Mouse (Mus musculus) midbrain, embryonic 14.5 days (tissue): ENCODE measurements around the gene Metap2. TPM values are rescaled to one million over a fixed set of nuclear protein-coding genes. Genes with fewer than 3 reads are reported as not detected.

ENCODE experiments used
- ATAC-seq: fragments of 200-750 bp; cut with Nextera tagmentation; 2 replicates; pipeline ENCODE4 v1.8.0; 2017; ENCODE audit warnings: moderate number of reproducible peaks, moderate library complexity; ENCODE audit not compliant: low FRiP score, low TSS enrichment
- DNase-seq: peaks from one replicate; pipeline ENCODE4 v3.0.0-alpha.2; 2015
- H3K27ac ChIP-seq: fragments of 300-500 bp; sonication (generic); replicated peaks from 2 replicates; pipeline ENCODE4 v1.5.1; 2014; ENCODE audit warnings: mild to moderate bottlenecking, low read depth, low read length, moderate library complexity
- H3K27me3 ChIP-seq: fragments of 300-500 bp; sonication (generic); 2 replicates; pipeline ENCODE4 v1.6.1; 2014; ENCODE audit warnings: low read length, control low read depth, mixed read lengths; ENCODE audit not compliant: control insufficient read depth, insufficient read depth
- H3K36me3 ChIP-seq: fragments of 300-500 bp; sonication (generic); 2 replicates; pipeline ENCODE4 v1.6.1; 2014; ENCODE audit warnings: low read length, control low read depth; ENCODE audit not compliant: control insufficient read depth, insufficient read depth
- H3K4me1 ChIP-seq: fragments of 300-500 bp; sonication (generic); 2 replicates; pipeline ENCODE4 v1.6.1; 2014; ENCODE audit warnings: mild to moderate bottlenecking, antibody characterized with exemption, low read length, control low read depth; ENCODE audit not compliant: control insufficient read depth, insufficient read depth
- H3K4me2 ChIP-seq: fragments of 300-500 bp; sonication (generic); 2 replicates; pipeline ENCODE4 v1.6.1; 2014; ENCODE audit warnings: mild to moderate bottlenecking, low read length, moderate library complexity
- H3K4me3 ChIP-seq: fragments of 300-500 bp; sonication (generic); replicated peaks from 2 replicates; pipeline ENCODE4 v1.5.1; 2014; ENCODE audit warnings: low read depth, low read length
- H3K9ac ChIP-seq: fragments of 300-500 bp; sonication (generic); replicated peaks from 2 replicates; pipeline ENCODE4 v1.6.1; 2014; ENCODE audit warnings: mild to moderate bottlenecking, low read length, moderate library complexity
- H3K9me3 ChIP-seq: fragments of 300-500 bp; sonication (generic); 2 replicates; pipeline ENCODE4 v1.6.1; 2016; ENCODE audit warnings: low read length, control low read depth, mixed read lengths; ENCODE audit not compliant: control insufficient read depth
- WGBS: fragments of 180-500 bp; shearing (Covaris S2); extraction: QIAGEN DNeasy Blood & Tissue Kit; methylation state at CpG from one replicate; pipeline ENCODE4 v1.1.7; 2014; 5-methylcytosine and 5-hydroxymethylcytosine counted together
- polyA plus RNA-seq: library from polyadenylated mRNA; unstranded; fragments of >200 nt; fragmentation: Nextera tagmentation; extraction: Ambion mirVana; gene quantifications from 2 replicates; pipeline ENCODE4 v1.2.1, GENCODE M21; 2014

The Metap2 gene
- polyA plus RNA-seq, 1 experiment from 2014 or later = 173 TPM

GRCm38 (mm10) chr10:93932020-93932419 is 35.1 kb upstream of the Metap2 start:
- WGBS = 81% methylated on average over 5 of the region's 5 CpGs
- Histone ChIP-seq H3K4me3 (no peak overlapping the region), H3K4me1 (0 out of 2 replicates have a peak, but pooled peaks cover 6% of the 10 kb centered on the region), H3K4me2 (no peak overlapping the region), H3K9me3 (no peaks in the 10 kb centered on the region), H3K36me3 (no peaks in the 10 kb centered on the region), H3K27me3 (no peaks in the 10 kb centered on the region), H3K27ac (no peak overlapping the region), H3K9ac (no peak overlapping the region)
- ATAC-seq = no peak
- no peak for DNase-seq

- 89% methylated on average over 9 of the region's 9 CpGs for WGBS
- Histone ChIP-seq H3K4me3 (no peak overlapping the region), H3K4me2 (no peak overlapping the region), H3K4me1 (0 out of 2 replicates have a peak, but pooled peaks cover 6% of the 10 kb centered on the region), H3K9ac (no peak overlapping the region), H3K36me3 (no peaks in the 10 kb centered on the region), H3K9me3 (no peaks in the 10 kb centered on the region), H3K27me3 (no peaks in the 10 kb centered on the region), H3K27ac (no peak overlapping the region)
- DNase-seq = no peak
- ATAC-seq = no peak
Observed at GRCm38 (mm10) chr10:93931431-93931830, 34.5 kb upstream of the Metap2 start.

GRCm38 (mm10) chr10:93930236-93930824 is 33.4 kb upstream of the Metap2 start:
- H3K4me1 ChIP-seq = 0 out of 2 replicates have a peak, but pooled peaks cover 6% of the 10 kb centered on the region
- H3K4me2 ChIP-seq = no peak overlapping the region
- no peak for DNase-seq
- H3K9me3 ChIP-seq = no peaks in the 10 kb centered on the region
- no peak overlapping the region for H3K27ac ChIP-seq
- WGBS = 87% methylated on average over 4 of the region's 4 CpGs
- no peaks in the 10 kb centered on the region for H3K27me3 ChIP-seq
- ATAC-seq = no peak
- H3K4me3 ChIP-seq = no peak overlapping the region
- no peaks in the 10 kb centered on the region for H3K36me3 ChIP-seq
- H3K9ac ChIP-seq = no peak overlapping the region

- Histone ChIP-seq H3K4me1 (no peaks in the 10 kb centered on the region), H3K27me3 (no peaks in the 10 kb centered on the region), H3K4me2 (no peak overlapping the region), H3K36me3 (no peaks in the 10 kb centered on the region), H3K9me3 (no peaks in the 10 kb centered on the region), H3K27ac (no peak overlapping the region), H3K4me3 (no peak overlapping the region), H3K9ac (no peak overlapping the region)
- ATAC-seq (no peak), DNase-seq (no peak)
- 83% methylated on average over 5 of the region's 5 CpGs for WGBS
Observed at GRCm38 (mm10) chr10:93924666-93925065, 27.8 kb upstream of the Metap2 start.

GRCm38 (mm10) chr10:93921160-93921559 is 24.3 kb upstream of the Metap2 start:
- ATAC-seq (no peak), DNase-seq (no peak)
- H3K9ac ChIP-seq = no peak overlapping the region
- no peaks in the 10 kb centered on the region for H3K4me1 ChIP-seq
- H3K4me3 ChIP-seq = no peak overlapping the region
- no peaks in the 10 kb centered on the region for H3K36me3 ChIP-seq
- H3K27me3 ChIP-seq = no peaks in the 10 kb centered on the region
- H3K27ac ChIP-seq = no peak overlapping the region
- 98% methylated on average over 4 of the region's 4 CpGs for WGBS
- H3K9me3 ChIP-seq = no peaks in the 10 kb centered on the region
- H3K4me2 ChIP-seq = no peak overlapping the region

GRCm38 (mm10) chr10:93919227-93919626 is 22.3 kb upstream of the Metap2 start:
- Histone ChIP-seq H3K27me3 (no peaks in the 10 kb centered on the region), H3K4me3 (no peak overlapping the region), H3K4me2 (no peak overlapping the region), H3K27ac (no peak overlapping the region), H3K9ac (no peak overlapping the region), H3K36me3 (no peaks in the 10 kb centered on the region), H3K4me1 (no peaks in the 10 kb centered on the region), H3K9me3 (no peaks in the 10 kb centered on the region)
- DNase-seq = no peak
- WGBS = 87% methylated on average over 13 of the region's 13 CpGs
- ATAC-seq = no peak

GRCm38 (mm10) chr10:93918701-93919100 is 21.8 kb upstream of the Metap2 start:
- Histone ChIP-seq H3K4me1 (no peaks in the 10 kb centered on the region), H3K4me2 (no peak overlapping the region), H3K4me3 (no peak overlapping the region), H3K27me3 (no peaks in the 10 kb centered on the region), H3K27ac (no peak overlapping the region), H3K9ac (no peak overlapping the region), H3K36me3 (no peaks in the 10 kb centered on the region), H3K9me3 (no peaks in the 10 kb centered on the region)
- DNase-seq (peak; percentile 36), ATAC-seq (no peak)
- WGBS = 56% methylated on average over 6 of the region's 6 CpGs

- ATAC-seq (no peak), DNase-seq (no peak)
- no peaks in the 10 kb centered on the region for H3K4me1 ChIP-seq
- H3K4me2 ChIP-seq = no peak overlapping the region
- no peak overlapping the region for H3K27ac ChIP-seq
- H3K27me3 ChIP-seq = no peaks in the 10 kb centered on the region
- H3K36me3 ChIP-seq = no peaks in the 10 kb centered on the region
- H3K9ac ChIP-seq = no peak overlapping the region
- no peaks in the 10 kb centered on the region for H3K9me3 ChIP-seq
- 94% methylated on average over 2 of the region's 2 CpGs for WGBS
- H3K4me3 ChIP-seq = no peak overlapping the region
Observed at GRCm38 (mm10) chr10:93918087-93918486, 21.2 kb upstream of the Metap2 start.

GRCm38 (mm10) chr10:93916778-93917177 is 19.9 kb upstream of the Metap2 start:
- H3K9me3 ChIP-seq = no peaks in the 10 kb centered on the region
- WGBS = 80% methylated on average over 2 of the region's 2 CpGs
- ATAC-seq (no peak), DNase-seq (no peak)
- H3K27me3 ChIP-seq = no peaks in the 10 kb centered on the region
- no peaks in the 10 kb centered on the region for H3K36me3 ChIP-seq
- no peaks in the 10 kb centered on the region for H3K4me1 ChIP-seq
- no peak overlapping the region for H3K4me2 ChIP-seq
- H3K9ac ChIP-seq = no peak overlapping the region
- H3K27ac ChIP-seq = no peak overlapping the region
- no peak overlapping the region for H3K4me3 ChIP-seq
